Mouse (Mus musculus): ENCODE data around the gene Traf4.

Traf4 gene

GRCm38 (mm10) chr11:78182450-78182849 is 17.1 kb upstream of the Traf4 start:
- no peak for DNase-seq

DNA sequence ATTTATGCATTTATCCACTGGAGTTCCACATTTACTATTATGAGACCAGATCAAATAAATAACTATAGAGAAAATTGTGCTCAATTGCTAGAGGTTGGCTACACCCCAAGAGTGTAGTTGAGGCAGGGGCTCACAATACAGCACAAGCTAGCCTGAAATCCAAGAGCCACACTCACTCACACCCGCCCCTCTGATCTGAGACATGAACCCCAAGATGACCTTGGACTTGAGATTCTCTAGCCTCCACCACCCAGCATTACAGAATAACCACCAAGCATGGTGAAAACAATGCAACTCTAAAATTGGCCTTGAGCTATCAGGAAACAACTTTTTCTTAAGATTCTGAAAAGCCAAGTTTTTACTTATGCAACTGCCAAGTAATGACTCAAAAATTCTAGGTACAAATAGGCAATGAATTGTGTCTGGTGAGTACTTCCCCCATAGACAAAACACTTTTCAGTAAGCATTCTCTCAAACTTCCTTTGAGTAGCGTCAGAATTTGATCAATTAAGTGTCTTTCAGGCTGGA is 16.5 kb upstream of the Traf4 start:
- no peak for DNase-seq

DNA sequence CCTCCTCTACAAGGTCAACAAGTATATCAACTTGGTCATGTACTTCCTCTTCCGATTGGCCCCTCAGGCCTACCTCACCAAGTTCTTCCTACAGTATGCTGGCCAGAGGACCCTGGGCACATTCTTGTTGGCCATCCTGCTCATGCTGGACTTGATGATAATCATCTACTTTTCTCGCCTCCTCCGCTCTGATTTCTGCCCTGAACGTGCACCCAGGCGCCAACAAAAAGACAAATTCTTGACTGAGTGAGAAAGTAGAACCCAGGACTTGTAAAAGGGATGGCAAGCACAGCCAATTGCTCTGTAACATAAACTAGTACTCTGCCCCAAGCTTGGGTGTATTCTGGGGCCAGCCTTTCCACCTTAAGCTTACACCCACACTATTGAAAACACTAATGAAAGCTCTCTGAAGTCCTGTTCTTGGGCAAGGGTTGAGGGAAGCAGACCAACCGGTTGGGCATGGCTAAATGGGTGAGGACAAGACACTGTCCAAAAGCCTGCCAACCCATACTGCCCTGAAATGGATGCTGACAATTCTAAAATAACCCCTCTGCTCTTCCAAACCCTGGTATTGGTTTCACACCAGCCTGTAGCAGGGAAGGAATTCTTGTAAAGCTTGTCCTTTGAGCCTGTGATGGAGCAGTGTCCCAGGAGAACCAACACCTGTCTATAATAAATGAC is 14.8 kb upstream of the Traf4 start:
- DNase-seq, result no peak

- DNase-seq, result no peak
These were observed 14.1 kb upstream of the Traf4 start for GRCm38 (mm10) chr11:78179438-78179999.

DNA sequence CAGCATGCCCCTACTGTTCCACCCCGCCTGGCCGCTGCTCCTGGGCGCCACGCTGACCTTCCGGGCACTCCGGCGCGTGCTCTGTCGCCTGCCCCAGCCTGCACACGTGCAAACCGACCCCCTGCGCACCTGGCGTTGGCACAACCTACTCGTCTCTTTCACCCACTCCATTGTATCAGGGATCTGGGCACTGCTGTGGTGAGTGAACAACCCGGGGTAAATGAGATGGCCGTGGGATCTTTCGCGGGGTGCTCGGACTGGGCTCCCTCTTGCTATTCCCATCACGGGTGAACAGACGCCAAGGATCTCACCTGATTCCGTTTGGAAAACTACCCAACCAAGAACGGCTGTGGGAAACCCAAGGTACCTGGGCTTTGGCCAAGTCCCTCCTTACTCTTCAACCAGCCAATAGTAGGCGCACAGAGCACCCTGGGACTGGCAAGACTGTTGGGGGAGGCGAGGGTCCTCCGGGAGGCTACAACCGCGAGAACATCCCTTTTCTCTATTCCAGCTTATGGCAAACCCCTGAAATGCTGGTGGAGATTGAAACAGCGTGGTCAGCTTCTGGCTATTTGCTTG is 13.6 kb upstream of the Traf4 start:
- DNase-seq, result peak; percentile 44

DNA sequence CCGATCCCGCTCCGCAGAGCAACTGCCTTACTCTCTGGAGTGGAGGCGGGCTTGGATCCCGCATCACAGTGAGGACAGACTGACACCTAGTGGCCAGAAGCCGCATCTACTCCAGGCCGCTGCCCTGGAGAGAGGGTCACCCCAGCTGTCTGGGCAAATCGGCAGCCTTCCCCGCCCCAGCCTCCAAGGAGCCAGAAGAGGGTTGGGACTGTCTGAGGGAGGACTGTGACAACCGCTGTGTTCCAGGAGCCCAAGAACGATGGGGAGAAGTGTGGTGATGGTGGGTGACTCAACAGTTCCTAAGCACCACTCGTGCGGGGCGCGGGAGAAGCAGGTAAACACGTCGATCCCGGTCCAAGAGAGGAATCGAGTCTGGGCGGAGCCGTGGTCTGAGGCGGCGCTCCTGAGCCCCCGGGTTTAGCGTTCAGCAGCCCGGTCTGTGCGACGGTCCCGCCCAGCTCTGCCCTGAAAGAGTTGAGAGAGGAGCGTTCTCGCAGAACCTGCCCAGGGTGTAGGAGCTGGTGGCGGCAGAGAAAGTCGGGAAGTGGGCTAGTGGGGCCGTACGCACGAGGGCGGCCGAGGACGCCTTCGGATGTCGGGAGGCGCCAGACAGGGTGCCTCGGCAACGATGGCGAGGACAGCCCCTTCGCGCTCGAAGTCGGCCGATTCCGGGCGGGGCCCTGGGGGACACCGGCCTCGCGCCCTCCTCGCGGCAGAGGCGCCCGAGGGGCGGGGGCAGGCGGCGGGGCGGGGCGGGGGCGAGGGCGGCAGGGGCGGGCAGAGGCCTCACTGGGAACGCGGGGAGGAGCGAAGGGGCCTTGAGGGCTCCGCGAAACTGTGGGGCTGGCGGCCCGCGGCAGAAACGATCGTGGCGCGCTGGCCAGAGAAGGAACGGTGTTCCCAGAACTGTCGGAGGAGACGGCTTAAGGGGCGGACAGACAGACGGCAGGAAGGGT is 12.8 kb upstream of the Traf4 start:
- peak; percentile 96 for DNase-seq

DNA sequence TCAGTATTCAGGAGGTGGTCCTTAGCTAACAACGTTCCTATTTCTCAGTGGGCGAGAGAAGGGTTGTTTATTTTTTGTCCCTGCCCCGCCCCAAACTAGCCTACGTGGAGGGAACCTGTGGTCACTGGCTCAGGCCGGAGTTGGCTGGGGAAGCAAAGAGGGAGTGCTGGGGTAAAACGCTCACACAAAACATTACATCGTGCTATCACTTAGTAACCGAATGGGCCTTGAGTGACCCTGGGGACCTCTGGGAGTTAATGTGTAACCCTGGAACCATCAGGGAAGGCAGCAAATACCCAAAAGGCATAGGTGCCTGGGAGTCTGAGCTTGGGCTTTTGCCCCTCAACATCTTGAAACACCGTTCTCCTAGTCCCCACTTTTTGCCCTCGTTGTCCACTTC is 12.0 kb upstream of the Traf4 start:
- no peak for DNase-seq

GRCm38 (mm10) chr11:78176905-78177331 is 11.5 kb upstream of the Traf4 start:
- DNase-seq, result peak; percentile 35

- DNase-seq, result peak; percentile 96
These were observed 11.0 kb upstream of the Traf4 start, which contains the start of the genes Nek8 and Tlcd1 for GRCm38 (mm10) chr11:78176402-78176862. TSS of gene Nek8 (minus strand) at chr11:78176675. TSS of gene Tlcd1 (plus strand) at chr11:78176711.

DNA sequence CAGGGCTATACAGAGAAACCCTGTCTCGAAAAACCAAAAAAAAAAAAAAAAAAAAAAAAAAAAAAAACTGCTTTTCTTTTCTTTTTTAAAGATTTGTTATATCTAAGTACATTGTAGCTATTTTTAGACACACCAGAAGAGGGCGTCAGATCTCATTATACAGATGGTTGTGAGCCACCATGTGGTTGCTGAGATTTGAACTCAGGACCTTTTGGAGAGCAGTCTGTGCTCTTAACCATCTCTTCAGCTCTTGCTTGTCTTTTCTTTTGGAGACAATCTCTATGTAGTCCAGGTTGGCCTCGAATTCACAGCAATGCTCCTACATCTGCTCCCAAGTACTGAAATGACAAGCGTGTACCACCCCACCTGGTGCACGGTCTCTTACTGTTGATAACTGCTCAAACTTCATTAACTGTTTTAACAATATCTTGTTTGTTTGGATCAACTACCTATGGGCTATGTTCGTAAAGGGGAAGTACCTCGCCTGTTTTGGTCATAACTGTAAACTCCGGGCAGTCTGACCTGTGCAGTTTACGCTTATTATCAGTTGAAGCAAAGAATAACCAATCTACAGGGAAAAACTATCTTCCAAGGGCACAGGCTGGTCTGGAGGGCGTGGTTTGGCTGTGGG is 10.5 kb upstream of the Traf4 start:
- DNase-seq, result no peak

DNA sequence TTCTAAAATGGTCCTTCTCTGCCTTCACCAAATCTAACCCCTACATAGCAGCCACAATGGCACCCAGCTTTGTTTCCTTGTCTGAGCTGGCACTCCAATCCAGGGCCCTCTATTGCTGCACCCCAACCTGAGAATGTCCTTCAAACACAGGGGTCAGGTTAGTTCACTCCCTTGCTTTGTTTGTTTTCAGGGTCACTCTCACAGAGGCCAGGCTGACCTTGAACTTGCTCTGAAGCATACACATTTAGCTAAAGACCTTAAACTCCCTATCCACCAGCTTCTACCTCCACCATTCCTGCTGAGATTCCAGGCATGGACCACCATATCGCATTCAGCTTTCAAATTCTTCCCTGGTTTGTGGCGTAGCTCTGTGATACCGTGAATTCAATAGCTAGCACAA is 9.1 kb upstream of the Traf4 start:
- no peak for DNase-seq

GRCm38 (mm10) chr11:78172748-78173383 is 7.5 kb upstream of the Traf4 start:
- DNase-seq, result no peak

DNA sequence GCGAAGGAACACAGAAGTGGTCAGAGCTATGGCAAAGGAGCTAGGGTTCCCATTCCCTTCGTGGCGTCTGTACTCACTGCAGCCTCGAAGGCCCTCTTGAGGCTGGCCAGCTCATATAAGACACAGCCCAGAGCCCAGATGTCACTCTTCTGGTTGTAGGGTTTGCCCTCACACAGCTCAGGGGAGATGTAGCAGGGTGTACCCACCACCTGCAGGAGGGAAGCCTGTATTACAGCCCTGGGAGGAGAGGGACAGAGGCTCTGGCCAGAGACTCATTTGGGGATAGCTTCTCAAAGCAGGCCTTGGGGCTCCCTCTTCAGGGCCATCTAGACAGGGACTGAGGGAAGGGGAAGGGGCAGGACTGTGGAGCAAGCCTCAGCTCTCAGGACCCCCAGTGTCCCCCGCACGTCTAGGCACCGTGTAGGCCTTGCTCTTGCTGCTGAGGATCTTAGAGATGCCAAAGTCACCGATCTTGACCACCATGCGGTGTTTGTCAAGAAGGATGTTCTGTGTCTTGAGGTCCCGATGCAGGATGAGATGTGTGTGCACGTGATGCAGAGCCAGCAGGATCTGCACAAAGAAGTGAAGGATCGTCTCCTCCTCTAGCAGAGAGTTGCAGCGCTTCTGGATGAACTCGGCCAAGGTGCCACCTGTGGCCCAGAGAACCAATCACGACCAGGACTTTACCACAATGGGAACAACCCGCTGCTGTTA is 6.8 kb upstream of the Traf4 start:
- no peak for DNase-seq

DNA sequence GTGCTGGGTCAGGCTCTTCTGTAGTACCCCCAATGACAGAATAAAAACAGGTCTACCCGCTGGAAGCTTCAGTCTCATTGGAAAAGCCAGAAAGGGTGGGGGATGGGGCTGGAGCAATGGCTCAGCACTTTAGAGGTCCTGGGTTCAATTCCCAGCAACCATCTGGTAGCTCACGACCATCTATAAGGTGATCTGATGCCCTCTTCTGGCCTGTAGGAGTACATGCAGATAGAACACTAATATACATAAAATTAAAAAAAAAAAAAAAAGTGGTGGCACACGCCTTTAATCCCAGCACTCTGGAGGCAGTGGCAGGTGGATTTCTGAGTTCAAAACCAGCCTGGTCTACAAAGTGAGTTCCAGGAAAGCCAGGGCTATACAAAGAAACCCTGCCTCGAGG is 5.9 kb upstream of the Traf4 start:
- no peak for DNase-seq

GRCm38 (mm10) chr11:78170306-78170705 is 4.9 kb upstream of the Traf4 start:
- no peak for DNase-seq

- peak; percentile 82 for DNase-seq
These were observed 3.4 kb upstream of the Traf4 start for GRCm38 (mm10) chr11:78168541-78169468.

- no peak for DNase-seq
These were observed 2.0 kb upstream of the Traf4 start for GRCm38 (mm10) chr11:78167257-78167959.

DNA sequence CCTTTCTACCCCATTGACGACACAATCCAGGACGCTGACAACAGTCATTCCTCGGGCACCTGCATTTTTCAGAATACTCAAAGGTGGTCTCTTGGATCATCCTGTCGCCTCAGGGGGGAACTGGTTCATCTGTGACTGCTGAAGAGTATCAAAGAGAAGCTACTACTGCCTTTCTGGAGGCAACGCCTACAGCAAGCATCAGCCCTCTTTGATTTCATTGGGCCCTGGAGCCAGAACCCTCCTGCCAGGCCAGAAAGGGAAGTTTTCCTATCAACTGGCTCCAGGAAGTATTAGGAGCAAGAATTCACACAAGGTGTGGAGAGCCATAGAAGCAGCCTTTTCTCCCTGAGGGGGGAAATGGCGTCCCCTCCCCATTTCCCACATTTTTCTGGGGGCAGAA is 1.3 kb upstream of the Traf4 start:
- no peak for DNase-seq

GRCm38 (mm10) chr11:78166161-78166560 is 772 bp upstream of the Traf4 start:
- DNase-seq, result no peak
